Mouse (Mus musculus): ENCODE results near the gene Nrn1.

Gene Nrn1

GRCm38 (mm10) chr13:36724533-36725470 is 10.1 kb downstream of the Nrn1 start:
- DNase-seq = no peak

GRCm38 (mm10) chr13:36723726-36724300 is 11.1 kb downstream of the Nrn1 start:
- no peak for DNase-seq

- no peak for DNase-seq
Observed at GRCm38 (mm10) chr13:36722309-36722708, 12.6 kb downstream of the Nrn1 start.

GRCm38 (mm10) chr13:36720297-36721017 is 14.5 kb downstream of the Nrn1 start:
- no peak for DNase-seq

GRCm38 (mm10) chr13:36717376-36717775 is 17.6 kb downstream of the Nrn1 start:
- no peak for DNase-seq

GRCm38 (mm10) chr13:36716708-36717107 is 18.2 kb downstream of the Nrn1 start:
- DNase-seq = no peak

- no peak for DNase-seq
Observed at GRCm38 (mm10) chr13:36714101-36714500, 20.8 kb downstream of the Nrn1 start.

GRCm38 (mm10) chr13:36707088-36707690 is 27.7 kb downstream of the Nrn1 start:
- no peak for DNase-seq

GRCm38 (mm10) chr13:36696351-36696771 is 38.6 kb downstream of the Nrn1 start:
- no peak for DNase-seq

GRCm38 (mm10) chr13:36695516-36696201 is 39.3 kb downstream of the Nrn1 start:
- no peak for DNase-seq

GRCm38 (mm10) chr13:36683581-36683980 is 51.4 kb downstream of the Nrn1 start:
- no peak for DNase-seq

- DNase-seq = no peak
Observed at GRCm38 (mm10) chr13:36680690-36681355, 54.1 kb downstream of the Nrn1 start.

GRCm38 (mm10) chr13:36679345-36679744 is 55.6 kb downstream of the Nrn1 start:
- no peak for DNase-seq

All from B cell, adult 2 months (primary cell).